8 mouse cellular contexts compared by ENCODE assay signal in genomic region chr6:67036356-67036811, GRCm38 (mm10). TPM values are rescaled to one million over a fixed set of nuclear protein-coding genes. Genes with fewer than 3 reads are reported as not detected.
DNase-seq lines count a peak whose midpoint lies in the region; ATAC-seq and TF ChIP-seq lines count a peak whose summit lies in the region.

No protein-coding gene starts in this region.

- intact Hi-C loops in heart, postnatal 10 days (cut with DNase I) = loop anchor here (1.0 to 5.0 kb wide), 6 partner anchors 74 to 231 kb away; partner anchors contain the start of gene Gng12

- H3K4me3 ChIP-seq in forebrain, embryonic 13.5 days = peak overlapping the region; percentile 75
- H3K4me3 ChIP-seq in liver, embryonic 16.5 days (ENCODE audit: low read depth, low read length) = peak overlapping the region; percentile 100
- H3K4me3 ChIP-seq in neural tube, embryonic 12.5 days = peak overlapping the region; percentile 71
- peak overlapping the region; percentile 75 for H3K4me3 ChIP-seq in stomach, postnatal 0 days (ENCODE audit: low read depth, low read length)

- under 1% methylated on average over 29 of the region's 29 CpGs for WGBS in forebrain, embryonic 13.5 days
- under 1% methylated on average over 29 of the region's 29 CpGs for WGBS in liver, embryonic 16.5 days (ENCODE audit: insufficient replicate concordance)
- WGBS in neural tube, embryonic 12.5 days = under 1% methylated on average over 29 of the region's 29 CpGs
- under 1% methylated on average over 29 of the region's 29 CpGs for WGBS in stomach, postnatal 0 days

- H3K36me3 ChIP-seq in forebrain, embryonic 13.5 days (ENCODE audit: poor library complexity, severe bottlenecking) = no peaks in the 10 kb centered on the region
- no peaks in the 10 kb centered on the region for H3K36me3 ChIP-seq in liver, embryonic 16.5 days (ENCODE audit: control insufficient read depth, insufficient read depth)
- H3K36me3 ChIP-seq in neural tube, embryonic 12.5 days = no peaks in the 10 kb centered on the region
- no peaks in the 10 kb centered on the region for H3K36me3 ChIP-seq in stomach, postnatal 0 days (ENCODE audit: control insufficient read depth, insufficient read depth, low read length)

- H3K27ac ChIP-seq in forebrain, embryonic 13.5 days = peak overlapping the region; percentile 82
- H3K27ac ChIP-seq in liver, embryonic 16.5 days (ENCODE audit: low read length) = peak overlapping the region; percentile 99
- peak overlapping the region; percentile 89 for H3K27ac ChIP-seq in neural tube, embryonic 12.5 days
- H3K27ac ChIP-seq in stomach, postnatal 0 days (replicated peaks) = peak overlapping the region; percentile 95

- H3K27me3 ChIP-seq in forebrain, embryonic 13.5 days = no peaks in the 10 kb centered on the region; the same call in 1 of the 2 replicates
- H3K27me3 ChIP-seq in liver, embryonic 16.5 days (ENCODE audit: control insufficient read depth, insufficient read depth, low read depth, low read length) = no peaks in the 10 kb centered on the region
- no peaks in the 10 kb centered on the region for H3K27me3 ChIP-seq in neural tube, embryonic 12.5 days (replicated peaks)
- H3K27me3 ChIP-seq in stomach, postnatal 0 days (ENCODE audit: control insufficient read depth, insufficient read depth, low read length) = no peaks in the 10 kb centered on the region

- peak; percentile 80 for TF ChIP-seq CTCF in stomach, postnatal 0 days (IDR thresholded peaks at IDR 0.05; ENCODE audit: low read depth)

- peak; percentile 53 for ATAC-seq in cerebellum, adult (ENCODE audit: insufficient number of reproducible peaks, low FRiP score, low TSS enrichment)
- peak; percentile 66 for ATAC-seq in forebrain, embryonic 13.5 days
- peak; percentile 69 for ATAC-seq in liver, embryonic 16.5 days (ENCODE audit: low read depth)
- ATAC-seq in neural tube, embryonic 12.5 days (ENCODE audit: low FRiP score, low read depth) = peak; percentile 84
- peak; percentile 88 for ATAC-seq in stomach, postnatal 0 days (ENCODE audit: low FRiP score, low TSS enrichment)

- no peak for TF ChIP-seq EP300 in stomach, postnatal 0 days (optimal IDR thresholded peaks at IDR 0.05)

- H3K9me3 ChIP-seq in forebrain, embryonic 13.5 days (replicated peaks) = no peaks in the 10 kb centered on the region
- H3K9me3 ChIP-seq in liver, embryonic 16.5 days (replicated peaks; ENCODE audit: control insufficient read depth, low read length) = no peaks in the 10 kb centered on the region
- no peaks in the 10 kb centered on the region for H3K9me3 ChIP-seq in neural tube, embryonic 12.5 days
- H3K9me3 ChIP-seq in stomach, postnatal 0 days (ENCODE audit: control insufficient read depth, low read length) = no peaks in the 10 kb centered on the region

- peak overlapping the region; percentile 83 for H3K9ac ChIP-seq in forebrain, embryonic 13.5 days
- H3K9ac ChIP-seq in liver, embryonic 16.5 days (ENCODE audit: low read depth, low read length) = peak overlapping the region; percentile 99
- peak overlapping the region; percentile 77 for H3K9ac ChIP-seq in neural tube, embryonic 12.5 days
- H3K9ac ChIP-seq in stomach, postnatal 0 days (ENCODE audit: low read length) = peak overlapping the region; percentile 89

- peak; percentile 87 for DNase-seq in ES-CJ7 (ENCODE audit: low read depth, low spot score)
- DNase-seq in heart, postnatal 10 days = peak; percentile 91 to 92
- peak; percentile 87 to 93 for DNase-seq in kidney, postnatal 4 days
- peak; percentile 90 for DNase-seq in stomach, postnatal 0 days (ENCODE audit: low spot score)

- H3K4me2 ChIP-seq in forebrain, embryonic 13.5 days = peak overlapping the region; percentile 79
- peak overlapping the region; percentile 58 for H3K4me2 ChIP-seq in liver, embryonic 16.5 days (ENCODE audit: low read depth, low read length)
- H3K4me2 ChIP-seq in neural tube, embryonic 12.5 days (replicated peaks) = peak overlapping the region; percentile 71
- peak overlapping the region; percentile 76 for H3K4me2 ChIP-seq in stomach, postnatal 0 days (replicated peaks; ENCODE audit: low read depth)

- H3K4me1 ChIP-seq in forebrain, embryonic 13.5 days = peaks cover 15% of the 10 kb centered on the region
- peaks cover 16% of the 10 kb centered on the region for H3K4me1 ChIP-seq in liver, embryonic 16.5 days (ENCODE audit: control insufficient read depth, low read depth, low read length)
- peaks cover 17% of the 10 kb centered on the region for H3K4me1 ChIP-seq in neural tube, embryonic 12.5 days
- no peaks in the 10 kb centered on the region for H3K4me1 ChIP-seq in stomach, postnatal 0 days (replicated peaks; ENCODE audit: control insufficient read depth, insufficient read depth)

RNA-seq across cellular contexts. Expression of gene Gadd45a, which starts 0.9 kb away (rescaled TPM):
- 13.9 and 16.9 TPM in 2 replicates for polyA plus RNA-seq in forebrain, embryonic 13.5 days (2015; fragmentation: Nextera tagmentation; extraction: Ambion mirVana)
- total RNA-seq in heart, postnatal 10 days (2021) = 10 to 100 TPM; 16.8 to 19.3 TPM
- 54.4 and 56.6 TPM in 2 replicates for polyA plus RNA-seq in liver, embryonic 16.5 days (2015; fragmentation: Nextera tagmentation; extraction: Ambion mirVana)
- 35.3 and 35.6 TPM in 2 replicates for polyA plus RNA-seq in neural tube, embryonic 12.5 days (2016; fragmentation: Nextera tagmentation; extraction: Ambion mirVana)
- polyA plus RNA-seq in stomach, postnatal 0 days (2015; fragmentation: Nextera tagmentation; extraction: Ambion mirVana) = 23.0 and 26.2 TPM in 2 replicates

Comparison
In these comparisons a context has a peak if more than half of its experiments do, and no peak if none do; other contexts are left out.
1. Peak in every context shown above with its lines: DNase-seq, ATAC-seq, H3K4me3 ChIP-seq and H3K27ac ChIP-seq.